Mouse (Mus musculus): Measurements from ENCODE around the gene Unc45b. TPM values are rescaled to one million over a fixed set of nuclear protein-coding genes. Genes with fewer than 3 reads are reported as not detected.

Unc45b gene
- polyA plus RNA-seq, 1 experiment, result 99.6 TPM

GRCm38 (mm10) chr11:82891936-82892335, 18.4 kb upstream of the Unc45b start, which contains the start of gene Fndc8:
Gene Fndc8 (plus strand): TSS chr11:82892124.
- Histone ChIP-seq H3K4me3 (no peak within 1 kb of the TSS), H3K79me2 (ENCODE audit: control insufficient read depth, insufficient read depth) (no peaks in the 10 kb centered on the region), H3K27me3 (ENCODE audit: control insufficient read depth, insufficient read depth, insufficient read length) (no peaks in the 10 kb centered on the region), H3K4me2 (ENCODE audit: low read depth) (peak within 1 kb of the TSS; percentile 18), H3K36me3 (ENCODE audit: control insufficient read depth, insufficient read depth) (no peaks in the 10 kb centered on the region), H3ac (ENCODE audit: control insufficient read depth, insufficient read length) (no peak within 1 kb of the TSS)
- TF ChIP-seq MYOG (IDR thresholded peaks at IDR 0.05; ENCODE audit: control insufficient read depth in 1 of 3, insufficient read depth in 1 of 3, insufficient read length in 2 of 3, low read depth in 2 of 3) (no peak), TCF3 (IDR thresholded peaks at IDR 0.05; ENCODE audit: insufficient read length, low read depth) (no peak), USF1 (IDR thresholded peaks at IDR 0.05; ENCODE audit: low read depth) (no peak), SRF (IDR thresholded peaks at IDR 0.05; ENCODE audit: control insufficient read depth, insufficient read length, low read depth) (no peak), REST (IDR thresholded peaks at IDR 0.05; ENCODE audit: insufficient read depth, insufficient read length) (no peak), CEBPB (IDR thresholded peaks at IDR 0.05; ENCODE audit: insufficient read depth, poor library complexity, severe bottlenecking) (no peak), MAX (IDR thresholded peaks at IDR 0.05; ENCODE audit: low read depth) (no peak), MYOD1 (IDR thresholded peaks at IDR 0.05; ENCODE audit: control insufficient read depth in 1 of 3, insufficient read length in 2 of 3, low read depth in 2 of 3) (no peak), POLR2A (IDR thresholded peaks at IDR 0.05; ENCODE audit: insufficient read length, low read depth) (no peak)

- Histone ChIP-seq H3K27me3 (ENCODE audit: control insufficient read depth, insufficient read depth, insufficient read length) (no peaks in the 10 kb centered on the region), H3K4me3 (no peak overlapping the region), H3ac (ENCODE audit: control insufficient read depth, insufficient read length) (no peak overlapping the region), H3K36me3 (ENCODE audit: control insufficient read depth, insufficient read depth) (peaks cover 12% of the 10 kb centered on the region), H3K4me2 (ENCODE audit: low read depth) (no peak overlapping the region), H3K79me2 (ENCODE audit: control insufficient read depth, insufficient read depth) (no peaks in the 10 kb centered on the region)
- TF ChIP-seq E2F4 (IDR thresholded peaks at IDR 0.05; ENCODE audit: insufficient read depth) (no peak), TCF3 (IDR thresholded peaks at IDR 0.05; ENCODE audit: insufficient read length, low read depth) (no peak), MYOG (IDR thresholded peaks at IDR 0.05; ENCODE audit: control insufficient read depth in 1 of 3, insufficient read depth in 1 of 3, insufficient read length in 2 of 3, low read depth in 2 of 3) (no peak), SRF (IDR thresholded peaks at IDR 0.05; ENCODE audit: control insufficient read depth, insufficient read length, low read depth) (no peak), POLR2AphosphoS2 (IDR thresholded peaks at IDR 0.05; ENCODE audit: insufficient read length, low read depth) (no peak), TCF12 (IDR thresholded peaks at IDR 0.05; ENCODE audit: insufficient read depth, poor library complexity, severe bottlenecking) (no peak), POLR2A (IDR thresholded peaks at IDR 0.05; ENCODE audit: insufficient read length, low read depth) (no peak)
Measured at GRCm38 (mm10) chr11:82897478-82897877, 12.9 kb upstream of the Unc45b start.

GRCm38 (mm10) chr11:82899720-82900119, 10.6 kb upstream of the Unc45b start:
- TF ChIP-seq USF1 (IDR thresholded peaks at IDR 0.05; ENCODE audit: low read depth), result no peak
- no peak for TF ChIP-seq MAX (IDR thresholded peaks at IDR 0.05; ENCODE audit: low read depth)
- peak; percentile 49 for TF ChIP-seq POLR2AphosphoS2 (IDR thresholded peaks at IDR 0.05; ENCODE audit: insufficient read length, low read depth)
- TF ChIP-seq POLR2A (IDR thresholded peaks at IDR 0.05; ENCODE audit: insufficient read length, low read depth), result no peak
- TF ChIP-seq TCF12 (IDR thresholded peaks at IDR 0.05; ENCODE audit: insufficient read depth, poor library complexity, severe bottlenecking), result no peak
- Histone ChIP-seq H3K27me3 (ENCODE audit: control insufficient read depth, insufficient read depth, insufficient read length) (no peaks in the 10 kb centered on the region), H3K79me2 (ENCODE audit: control insufficient read depth, insufficient read depth) (no peaks in the 10 kb centered on the region), H3K36me3 (ENCODE audit: control insufficient read depth, insufficient read depth) (peaks cover 17% of the 10 kb centered on the region), H3ac (ENCODE audit: control insufficient read depth, insufficient read length) (no peak overlapping the region), H3K4me3 (no peak overlapping the region), H3K4me2 (ENCODE audit: low read depth) (no peak overlapping the region)

- TF ChIP-seq TCF3 (IDR thresholded peaks at IDR 0.05; ENCODE audit: insufficient read length, low read depth), result peak; percentile 85
- TF ChIP-seq USF1 (IDR thresholded peaks at IDR 0.05; ENCODE audit: low read depth), result no peak
- no peak for TF ChIP-seq POLR2A (IDR thresholded peaks at IDR 0.05; ENCODE audit: insufficient read length, low read depth)
- peak; percentile 38 for TF ChIP-seq TCF12 (IDR thresholded peaks at IDR 0.05; ENCODE audit: insufficient read depth, poor library complexity, severe bottlenecking)
- TF ChIP-seq E2F4 (IDR thresholded peaks at IDR 0.05; ENCODE audit: insufficient read depth), result no peak
- no peak for TF ChIP-seq CEBPB (IDR thresholded peaks at IDR 0.05; ENCODE audit: insufficient read depth, poor library complexity, severe bottlenecking)
- peak in 2 of 3 experiments; percentile 89 to 90 for TF ChIP-seq MYOD1 (IDR thresholded peaks at IDR 0.05; ENCODE audit: control insufficient read depth in 1 of 3, insufficient read length in 2 of 3, low read depth in 2 of 3)
- TF ChIP-seq SRF (IDR thresholded peaks at IDR 0.05; ENCODE audit: control insufficient read depth, insufficient read length, low read depth), result no peak
- no peak for TF ChIP-seq POLR2AphosphoS2 (IDR thresholded peaks at IDR 0.05; ENCODE audit: insufficient read length, low read depth)
- peak in 2 of 3 experiments; percentile 67 to 93 for TF ChIP-seq MYOG (IDR thresholded peaks at IDR 0.05; ENCODE audit: control insufficient read depth in 1 of 3, insufficient read depth in 1 of 3, insufficient read length in 2 of 3, low read depth in 2 of 3)
- TF ChIP-seq REST (IDR thresholded peaks at IDR 0.05; ENCODE audit: insufficient read depth, insufficient read length), result no peak
- Histone ChIP-seq H3K4me3 (no peak overlapping the region), H3ac (ENCODE audit: control insufficient read depth, insufficient read length) (no peak overlapping the region), H3K79me2 (ENCODE audit: control insufficient read depth, insufficient read depth) (no peaks in the 10 kb centered on the region), H3K27me3 (ENCODE audit: control insufficient read depth, insufficient read depth, insufficient read length) (no peaks in the 10 kb centered on the region), H3K36me3 (ENCODE audit: control insufficient read depth, insufficient read depth) (peaks cover 17% of the 10 kb centered on the region), H3K4me2 (ENCODE audit: low read depth) (no peak overlapping the region)
Measured at GRCm38 (mm10) chr11:82901606-82902310, 8.6 kb upstream of the Unc45b start.

GRCm38 (mm10) chr11:82904952-82905351, 5.4 kb upstream of the Unc45b start:
- peaks cover 17% of the 10 kb centered on the region for H3K36me3 ChIP-seq (ENCODE audit: control insufficient read depth, insufficient read depth)
- TF ChIP-seq REST (IDR thresholded peaks at IDR 0.05; ENCODE audit: insufficient read depth, insufficient read length) (no peak), TCF12 (IDR thresholded peaks at IDR 0.05; ENCODE audit: insufficient read depth, poor library complexity, severe bottlenecking) (no peak), SRF (IDR thresholded peaks at IDR 0.05; ENCODE audit: control insufficient read depth, insufficient read length, low read depth) (no peak), E2F4 (IDR thresholded peaks at IDR 0.05; ENCODE audit: insufficient read depth) (no peak), TCF3 (IDR thresholded peaks at IDR 0.05; ENCODE audit: insufficient read length, low read depth) (no peak), POLR2A (IDR thresholded peaks at IDR 0.05; ENCODE audit: insufficient read length, low read depth) (no peak), MYOD1 (IDR thresholded peaks at IDR 0.05; ENCODE audit: control insufficient read depth in 1 of 3, insufficient read length in 2 of 3, low read depth in 2 of 3) (no peak), USF1 (IDR thresholded peaks at IDR 0.05; ENCODE audit: low read depth) (no peak), CEBPB (IDR thresholded peaks at IDR 0.05; ENCODE audit: insufficient read depth, poor library complexity, severe bottlenecking) (no peak), MAX (IDR thresholded peaks at IDR 0.05; ENCODE audit: low read depth) (no peak), MYOG (IDR thresholded peaks at IDR 0.05; ENCODE audit: control insufficient read depth in 1 of 3, insufficient read depth in 1 of 3, insufficient read length in 2 of 3, low read depth in 2 of 3) (no peak), POLR2AphosphoS2 (IDR thresholded peaks at IDR 0.05; ENCODE audit: insufficient read length, low read depth) (no peak)

More at GRCm38 (mm10) chr11:82904952-82905351, 5.4 kb upstream of the Unc45b start:
- H3K4me2 ChIP-seq (ENCODE audit: low read depth), result no peak overlapping the region
- no peak overlapping the region for H3ac ChIP-seq (ENCODE audit: control insufficient read depth, insufficient read length)
- H3K4me3 ChIP-seq, result no peak overlapping the region
- H3K79me2 ChIP-seq (ENCODE audit: control insufficient read depth, insufficient read depth), result peaks cover 11% of the 10 kb centered on the region
- no peaks in the 10 kb centered on the region for H3K27me3 ChIP-seq (ENCODE audit: control insufficient read depth, insufficient read depth, insufficient read length)

All from myocyte (in vitro differentiated cells).